Mouse (Mus musculus): Measurements from ENCODE around the gene Gm10160.

Gene Gm10160

GRCm38 (mm10) chr7:81855694-81856093 is at the start of gene Gm10160:
TSS of gene Gm10160 (minus strand) at chr7:81855794.
- no peak for DNase-seq

GRCm38 (mm10) chr7:81904926-81905325 is 49.3 kb upstream of the Gm10160 start:
- no peak for DNase-seq

GRCm38 (mm10) chr7:81904094-81904493 is 48.5 kb upstream of the Gm10160 start:
- peak in 1 of 2 experiments; percentile 31 for DNase-seq

- DNase-seq = no peak
These were observed 43.8 kb upstream of the Gm10160 start for GRCm38 (mm10) chr7:81899361-81899760.

- no peak for DNase-seq
These were observed 29.5 kb upstream of the Gm10160 start for GRCm38 (mm10) chr7:81885128-81885527.

GRCm38 (mm10) chr7:81881600-81881999 is 26.0 kb upstream of the Gm10160 start:
- peak in 1 of 2 experiments; percentile 49 for DNase-seq

- peak in 1 of 2 experiments; percentile 24 for DNase-seq
These were observed 25.2 kb upstream of the Gm10160 start for GRCm38 (mm10) chr7:81880797-81881196.

GRCm38 (mm10) chr7:81880286-81880685 is 24.7 kb upstream of the Gm10160 start:
- no peak for DNase-seq

GRCm38 (mm10) chr7:81875372-81875771 is 19.8 kb upstream of the Gm10160 start:
- DNase-seq = peak in 1 of 2 experiments; percentile 30

- DNase-seq = peak; percentile 49 to 66
These were observed 19.0 kb upstream of the Gm10160 start for GRCm38 (mm10) chr7:81874636-81875035.

GRCm38 (mm10) chr7:81873807-81874206 is 18.2 kb upstream of the Gm10160 start:
- DNase-seq = no peak

GRCm38 (mm10) chr7:81872493-81873013 is 17.0 kb upstream of the Gm10160 start:
- no peak for DNase-seq

- peak; percentile 91 to 93 for DNase-seq
These were observed 12.6 kb upstream of the Gm10160 start for GRCm38 (mm10) chr7:81868158-81868557.

- peak in 1 of 2 experiments; percentile 29 for DNase-seq
These were observed 11.8 kb upstream of the Gm10160 start for GRCm38 (mm10) chr7:81867231-81867930.

GRCm38 (mm10) chr7:81865937-81866336 is 10.3 kb upstream of the Gm10160 start:
- no peak for DNase-seq

GRCm38 (mm10) chr7:81864552-81864951 is 9.0 kb upstream of the Gm10160 start:
- no peak for DNase-seq

- DNase-seq = peak; percentile 35 to 60
These were observed 7.3 kb upstream of the Gm10160 start for GRCm38 (mm10) chr7:81862587-81863583.

GRCm38 (mm10) chr7:81861921-81862320 is 6.3 kb upstream of the Gm10160 start:
- DNase-seq = no peak

- DNase-seq = no peak
These were observed 5.9 kb upstream of the Gm10160 start for GRCm38 (mm10) chr7:81861461-81861860.

GRCm38 (mm10) chr7:81860996-81861395 is 5.4 kb upstream of the Gm10160 start:
- DNase-seq = no peak

GRCm38 (mm10) chr7:81860071-81860470 is 4.5 kb upstream of the Gm10160 start:
- no peak for DNase-seq

- peak; percentile 46 to 74 for DNase-seq
These were observed 3.6 kb upstream of the Gm10160 start, which contains the start of gene Tm6sf1 for GRCm38 (mm10) chr7:81858968-81859721. TSS of gene Tm6sf1 (plus strand) at chr7:81859001.
